10 mouse cellular contexts compared by ENCODE assay signal in genomic region chr2:13104388-13104787, GRCm38 (mm10).
"Had no signal": no experiment of that assay in that cellular context is flagged by ENCODE, and none has a peak within 500 bp of the region (broad histone marks: within the 10 kb centered on the region; RNA-seq: fewer than 3 reads in every experiment).

No protein-coding gene starts in this region.

- DNase-seq: liver; lung, adult 18-20 months; lung, postnatal 36 days had no signal

- H3K4me2 ChIP-seq: hindbrain, embryonic 15.5 days; limb, embryonic 12.5 days; midbrain, embryonic 15.5 days; neural tube, embryonic 12.5 days had no signal

- H3K27me3 ChIP-seq: hindbrain, embryonic 15.5 days; limb, embryonic 12.5 days; midbrain, embryonic 15.5 days; neural tube, embryonic 12.5 days had no signal

- H3K36me3 ChIP-seq: hindbrain, embryonic 15.5 days; limb, embryonic 12.5 days; midbrain, embryonic 15.5 days; neural tube, embryonic 12.5 days had no signal

- ATAC-seq: intestine, embryonic 16.5 days; midbrain, embryonic 15.5 days had no signal

- H3K9ac ChIP-seq: hindbrain, embryonic 15.5 days; limb, embryonic 12.5 days; liver, embryonic 14.5 days; midbrain, embryonic 15.5 days; neural tube, embryonic 12.5 days had no signal

- H3K4me1 ChIP-seq: midbrain, embryonic 15.5 days had no signal

- H3K27ac ChIP-seq: hindbrain, embryonic 15.5 days; limb, embryonic 12.5 days; liver, embryonic 14.5 days; midbrain, embryonic 15.5 days; neural tube, embryonic 12.5 days; stomach, postnatal 0 days had no signal

- H3K4me3 ChIP-seq: hindbrain, embryonic 15.5 days; limb, embryonic 12.5 days; midbrain, embryonic 15.5 days; neural tube, embryonic 12.5 days had no signal

- H3K9me3 ChIP-seq: hindbrain, embryonic 15.5 days; limb, embryonic 12.5 days; midbrain, embryonic 15.5 days; neural tube, embryonic 12.5 days had no signal
